Mouse (Mus musculus) intestine, embryonic 15.5 days (tissue): Measurements from ENCODE around the gene Prkd3. TPM values are rescaled to one million over a fixed set of nuclear protein-coding genes. Genes with fewer than 3 reads are reported as not detected.

ENCODE experiments used
- ATAC-seq: fragments of 200-750 bp; cut with Nextera tagmentation; 2 replicates; pipeline ENCODE4 v1.8.0; 2017; ENCODE audit warnings: moderate TSS enrichment, moderate library complexity
- H3K27ac ChIP-seq: fragments of 300-500 bp; sonication (generic); 2 replicates; pipeline ENCODE4 v1.5.1; 2015; ENCODE audit warnings: mild to moderate bottlenecking, inconsistent platforms
- H3K27me3 ChIP-seq: fragments of 300-500 bp; sonication (generic); replicated peaks from 2 replicates; pipeline ENCODE4 v1.6.1; 2015; ENCODE audit warnings: inconsistent platforms
- H3K36me3 ChIP-seq: fragments of 300-500 bp; sonication (generic); 2 replicates; pipeline ENCODE4 v1.6.1; 2015; ENCODE audit warnings: inconsistent platforms
- H3K4me1 ChIP-seq: fragments of 300-500 bp; sonication (generic); replicated peaks from 2 replicates; pipeline ENCODE4 v1.6.1; 2015; ENCODE audit warnings: inconsistent platforms
- H3K4me2 ChIP-seq: fragments of 300-500 bp; sonication (generic); replicated peaks from 2 replicates; pipeline ENCODE4 v1.6.1; 2015; ENCODE audit warnings: mild to moderate bottlenecking, inconsistent platforms
- H3K4me3 ChIP-seq: fragments of 300-500 bp; sonication (generic); replicated peaks from 2 replicates; pipeline ENCODE4 v1.5.1; 2015; ENCODE audit warnings: inconsistent platforms
- H3K9ac ChIP-seq: fragments of 300-500 bp; sonication (generic); 2 replicates; pipeline ENCODE4 v1.6.1; 2015; ENCODE audit warnings: inconsistent platforms
- H3K9me3 ChIP-seq: fragments of 300-500 bp; sonication (generic); 2 replicates; pipeline ENCODE4 v1.6.1; 2016; ENCODE audit warnings: inconsistent platforms
- WGBS: fragments of 180-500 bp; shearing (Covaris S2); methylation state at CpG from one replicate; pipeline ENCODE4 v1.1.7; 2015; 5-methylcytosine and 5-hydroxymethylcytosine counted together
- polyA plus RNA-seq: library from polyadenylated mRNA; unstranded; fragments of >200 nt; fragmentation: Nextera tagmentation; extraction: Ambion mirVana; gene quantifications from 2 replicates; pipeline ENCODE4 v1.2.1, GENCODE M21; 2015

Gene Prkd3
- polyA plus RNA-seq, 1 experiment from 2014 or later, result 30.9 TPM

DNA sequence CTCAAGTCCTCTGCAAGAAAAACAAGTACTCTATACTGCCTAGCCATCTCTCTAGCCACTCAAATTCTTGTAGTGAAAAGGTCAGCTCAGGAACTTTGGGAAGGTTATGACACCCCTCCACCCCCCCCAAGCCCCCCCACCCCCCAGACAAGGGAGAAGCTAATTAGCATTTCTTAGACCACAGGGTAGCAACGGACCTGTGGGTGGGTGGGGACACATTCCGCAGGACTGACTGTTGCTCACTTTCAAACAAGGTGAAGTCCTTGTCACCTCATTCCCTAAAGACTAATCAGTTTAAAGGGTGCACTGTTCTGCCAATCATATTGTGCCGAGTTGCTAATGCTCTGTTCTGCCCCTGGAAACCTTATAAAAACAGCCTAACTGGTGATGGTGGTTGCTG is 106.7 kb downstream of the Prkd3 start:
- H3K9ac ChIP-seq, result no peak overlapping the region
- H3K4me2 ChIP-seq, result no peak overlapping the region
- no peaks in the 10 kb centered on the region for H3K9me3 ChIP-seq
- no peak overlapping the region for H3K4me3 ChIP-seq
- WGBS, result 70% methylated on average over 3 of the region's 3 CpGs
- 0 out of 2 replicates have a peak, but pooled peaks cover 5% of the 10 kb centered on the region for H3K36me3 ChIP-seq
- peaks cover 9% of the 10 kb centered on the region for H3K4me1 ChIP-seq
- no peak overlapping the region for H3K27ac ChIP-seq
- ATAC-seq, result no peak
- H3K27me3 ChIP-seq, result no peaks in the 10 kb centered on the region

DNA sequence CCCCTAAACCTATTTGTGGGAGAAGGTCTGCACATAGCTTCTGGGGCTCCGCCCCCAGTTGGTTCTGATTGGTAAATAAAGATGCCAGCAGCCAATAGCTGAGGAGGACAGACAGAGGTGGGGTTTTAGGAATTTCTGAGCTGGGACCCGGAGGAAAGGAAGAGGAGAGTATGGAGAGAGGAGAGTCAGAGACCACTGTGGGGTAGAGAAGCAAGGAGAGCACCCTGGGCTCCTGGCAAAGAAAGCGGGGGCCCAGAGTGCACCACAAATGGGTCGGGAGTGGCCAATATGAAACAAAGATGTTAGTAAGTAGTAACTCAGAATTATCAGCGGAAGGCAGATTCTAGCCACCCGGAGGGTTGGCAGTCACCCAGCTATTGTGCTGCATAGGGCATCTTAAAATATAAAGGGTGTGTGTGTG is 107.7 kb downstream of the Prkd3 start:
- H3K9me3 ChIP-seq, result no peaks in the 10 kb centered on the region
- ATAC-seq, result no peak
- peaks cover 9% of the 10 kb centered on the region for H3K4me1 ChIP-seq
- H3K9ac ChIP-seq, result no peak overlapping the region
- peak overlapping the region; percentile 26 for H3K4me3 ChIP-seq
- H3K27ac ChIP-seq, result no peak overlapping the region
- H3K27me3 ChIP-seq, result no peaks in the 10 kb centered on the region
- 29% methylated on average over 6 of the region's 6 CpGs for WGBS
- peak overlapping the region; percentile 47 for H3K4me2 ChIP-seq
- H3K36me3 ChIP-seq, result no peaks in the 10 kb centered on the region

DNA sequence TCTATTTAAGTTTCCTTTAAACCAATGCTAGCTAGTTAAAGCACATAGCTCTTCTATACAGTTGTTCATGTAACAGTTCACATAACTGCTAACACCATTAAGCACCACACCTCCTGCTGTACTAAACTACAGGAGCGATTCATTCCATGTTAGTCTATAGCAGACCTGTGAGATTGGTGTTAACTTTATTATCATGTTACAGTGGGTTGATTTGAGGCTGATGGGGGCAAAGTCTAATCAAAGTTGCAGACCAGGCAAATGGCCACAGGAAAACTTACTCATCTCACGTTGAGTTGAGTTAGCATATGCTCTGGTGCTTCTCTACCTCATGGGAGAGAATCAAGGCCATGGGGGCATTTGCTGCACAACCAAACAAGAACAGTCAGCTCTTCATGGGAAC is 111.2 kb downstream of the Prkd3 start:
- H3K4me1 ChIP-seq, result no peaks in the 10 kb centered on the region
- no peaks in the 10 kb centered on the region for H3K27me3 ChIP-seq
- no peak overlapping the region for H3K4me2 ChIP-seq
- no peaks in the 10 kb centered on the region for H3K9me3 ChIP-seq
- no peak overlapping the region for H3K27ac ChIP-seq
- no peak for ATAC-seq
- 65% methylated on average over 2 of the region's 2 CpGs for WGBS
- no peak overlapping the region for H3K9ac ChIP-seq
- H3K36me3 ChIP-seq, result no peaks in the 10 kb centered on the region
- H3K4me3 ChIP-seq, result no peak overlapping the region

GRCm38 (mm10) chr17:78906892-78907291 is 113.7 kb downstream of the Prkd3 start, which contains the start of gene Sult6b1:
Gene Sult6b1 (minus strand): TSS chr17:78906992.
- H3K9me3 ChIP-seq, result no peaks in the 10 kb centered on the region
- 86% methylated on average over 5 of the region's 5 CpGs for WGBS
- H3K4me2 ChIP-seq, result no peak within 1 kb of the TSS
- H3K27me3 ChIP-seq, result no peaks in the 10 kb centered on the region
- H3K4me1 ChIP-seq, result no peaks in the 10 kb centered on the region
- no peak within 1 kb of the TSS for H3K27ac ChIP-seq
- no peak within 1 kb of the TSS for H3K4me3 ChIP-seq
- ATAC-seq, result no peak
- H3K36me3 ChIP-seq, result no peaks in the 10 kb centered on the region
- no peak within 1 kb of the TSS for H3K9ac ChIP-seq

DNA sequence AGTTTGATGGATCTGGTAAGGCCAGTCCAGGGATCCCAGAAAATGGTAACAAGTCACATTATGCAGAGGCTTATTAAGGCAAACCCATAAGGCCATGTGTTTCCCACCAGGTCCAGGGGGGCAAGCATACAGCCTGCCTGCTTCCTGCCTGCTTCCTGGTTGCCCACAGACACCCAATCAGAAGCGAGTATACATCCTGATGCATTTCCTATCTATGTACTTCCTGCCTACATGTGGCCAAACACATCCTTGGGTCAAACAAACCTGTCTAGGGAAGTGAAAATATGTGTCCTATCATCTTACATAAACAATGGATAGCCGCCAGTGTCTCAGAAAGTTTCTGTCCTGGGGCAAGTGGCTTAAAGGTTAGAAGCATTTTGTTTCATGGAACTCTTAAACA is 117.5 kb downstream of the Prkd3 start:
- H3K4me1 ChIP-seq, result no peaks in the 10 kb centered on the region
- no peak for ATAC-seq
- H3K36me3 ChIP-seq, result no peaks in the 10 kb centered on the region
- H3K27ac ChIP-seq, result no peak overlapping the region
- no peak overlapping the region for H3K4me2 ChIP-seq
- WGBS, result 68% methylated on average over 2 of the region's 2 CpGs
- no peak overlapping the region for H3K4me3 ChIP-seq
- H3K9ac ChIP-seq, result no peak overlapping the region
- no peaks in the 10 kb centered on the region for H3K9me3 ChIP-seq
- no peaks in the 10 kb centered on the region for H3K27me3 ChIP-seq

Other genes with a start within 250 kb of the Prkd3 start
- 10.0 and 10.7 TPM in 2 replicates for gene Heatr5b, start 185.5 kb downstream of the Prkd3 start, polyA plus RNA-seq
- 50.1 and 51.8 TPM in 2 replicates for gene Gpatch11, start 185.2 kb downstream of the Prkd3 start, polyA plus RNA-seq
- gene Eif2ak2, start 138.2 kb downstream of the Prkd3 start, polyA plus RNA-seq, result 16.1 and 17.7 TPM in 2 replicates
- gene Sult6b1, start 113.8 kb downstream of the Prkd3 start, polyA plus RNA-seq, result 0.08 and 0.11 TPM in 2 replicates
- 111 and 117 TPM in 2 replicates for gene Cebpzos, start 104.3 kb downstream of the Prkd3 start, polyA plus RNA-seq
- gene Cebpz, start 83.8 kb downstream of the Prkd3 start, polyA plus RNA-seq, result 54.2 and 65.3 TPM in 2 replicates
- 55.2 and 55.9 TPM in 2 replicates for gene Ndufaf7, start 83.7 kb downstream of the Prkd3 start, polyA plus RNA-seq
- gene Qpct, start 31.1 kb upstream of the Prkd3 start, polyA plus RNA-seq, result 10.6 and 12.4 TPM in 2 replicates